Mouse (Mus musculus): ENCODE measurements around the gene Ubtf.

Ubtf gene

DNA sequence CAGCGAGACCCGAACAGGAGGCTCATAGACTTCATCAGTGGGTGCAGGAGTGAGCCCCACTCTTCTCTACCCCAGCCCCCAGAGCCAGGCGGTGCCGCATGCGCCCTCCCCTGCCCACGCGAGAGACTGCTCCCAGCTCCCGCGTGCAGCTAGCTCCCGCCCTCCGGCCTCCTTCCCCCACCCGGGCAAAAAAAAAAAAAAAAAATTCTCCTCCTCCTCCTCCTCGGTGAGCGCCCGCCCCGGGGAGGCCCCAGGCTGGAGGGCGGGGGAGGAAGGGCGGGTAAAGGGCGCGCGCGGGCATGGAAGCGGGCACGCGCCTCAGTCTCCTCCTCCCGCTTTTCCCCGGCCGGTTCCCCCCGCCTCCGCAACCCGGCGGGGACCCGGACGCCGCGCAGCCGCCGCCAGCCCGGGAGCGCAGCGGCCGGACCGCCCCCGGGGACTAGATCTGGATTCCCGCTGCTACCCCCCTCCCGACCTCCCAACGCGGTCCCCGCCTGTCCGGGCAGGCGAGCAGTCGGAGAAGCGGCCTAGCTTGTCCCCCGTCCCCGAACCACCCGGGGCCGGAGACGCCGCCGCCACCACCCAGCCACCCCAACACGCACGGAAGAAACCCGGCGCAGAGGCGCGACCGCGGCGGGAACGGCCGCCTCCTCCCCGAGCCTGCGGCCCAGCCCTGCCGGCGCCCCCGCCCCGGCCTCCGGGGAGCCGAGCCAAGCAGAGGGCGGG, 2.8 kb downstream of the Ubtf start:
- peak; percentile 89 for DNase-seq

GRCm38 (mm10) chr11:102315690-102316571, 3.6 kb downstream of the Ubtf start:
- DNase-seq = no peak

DNA sequence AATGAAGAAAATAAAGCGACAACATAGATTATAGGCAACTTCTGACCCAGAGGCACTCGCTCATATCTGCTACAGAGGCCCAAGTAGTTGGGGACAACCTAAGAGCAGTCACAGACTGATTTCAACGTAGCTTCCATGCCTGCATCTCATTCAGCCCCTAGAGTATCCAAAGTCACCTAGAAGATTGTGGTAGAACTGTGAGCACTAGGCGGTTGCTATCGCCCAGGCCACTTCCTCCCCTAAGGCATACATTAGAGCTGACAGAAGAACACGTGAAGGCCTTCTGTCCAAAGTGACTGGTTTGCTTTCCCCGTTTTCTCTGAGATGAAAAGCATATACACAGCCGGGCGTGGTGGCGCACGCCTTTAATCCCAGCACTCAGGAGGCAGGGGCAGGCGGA, 5.2 kb downstream of the Ubtf start:
- no peak for DNase-seq

- no peak for DNase-seq
These were observed 7.0 kb downstream of the Ubtf start for GRCm38 (mm10) chr11:102312586-102312985.

DNA sequence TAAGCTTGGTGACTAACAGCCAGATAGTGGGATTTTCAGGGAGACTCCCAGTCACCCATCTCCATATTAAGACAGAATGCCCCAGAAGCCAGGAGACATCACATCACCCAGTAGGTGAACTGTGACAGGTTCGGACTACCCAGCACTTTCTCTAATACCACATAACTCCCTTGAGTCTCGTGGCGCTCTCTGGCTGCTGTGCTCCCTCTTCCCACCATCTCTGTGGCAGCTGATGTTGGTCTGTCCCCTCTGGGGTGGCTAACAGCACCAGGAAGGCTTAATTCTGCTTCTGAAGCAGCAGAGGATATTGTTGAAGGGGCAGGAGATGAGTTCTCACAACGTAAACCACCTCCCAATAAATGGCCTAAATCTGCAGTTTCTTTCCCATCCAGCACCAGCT, 7.6 kb downstream of the Ubtf start:
- DNase-seq = no peak

GRCm38 (mm10) chr11:102310768-102311695, 8.5 kb downstream of the Ubtf start:
- no peak for DNase-seq

DNA sequence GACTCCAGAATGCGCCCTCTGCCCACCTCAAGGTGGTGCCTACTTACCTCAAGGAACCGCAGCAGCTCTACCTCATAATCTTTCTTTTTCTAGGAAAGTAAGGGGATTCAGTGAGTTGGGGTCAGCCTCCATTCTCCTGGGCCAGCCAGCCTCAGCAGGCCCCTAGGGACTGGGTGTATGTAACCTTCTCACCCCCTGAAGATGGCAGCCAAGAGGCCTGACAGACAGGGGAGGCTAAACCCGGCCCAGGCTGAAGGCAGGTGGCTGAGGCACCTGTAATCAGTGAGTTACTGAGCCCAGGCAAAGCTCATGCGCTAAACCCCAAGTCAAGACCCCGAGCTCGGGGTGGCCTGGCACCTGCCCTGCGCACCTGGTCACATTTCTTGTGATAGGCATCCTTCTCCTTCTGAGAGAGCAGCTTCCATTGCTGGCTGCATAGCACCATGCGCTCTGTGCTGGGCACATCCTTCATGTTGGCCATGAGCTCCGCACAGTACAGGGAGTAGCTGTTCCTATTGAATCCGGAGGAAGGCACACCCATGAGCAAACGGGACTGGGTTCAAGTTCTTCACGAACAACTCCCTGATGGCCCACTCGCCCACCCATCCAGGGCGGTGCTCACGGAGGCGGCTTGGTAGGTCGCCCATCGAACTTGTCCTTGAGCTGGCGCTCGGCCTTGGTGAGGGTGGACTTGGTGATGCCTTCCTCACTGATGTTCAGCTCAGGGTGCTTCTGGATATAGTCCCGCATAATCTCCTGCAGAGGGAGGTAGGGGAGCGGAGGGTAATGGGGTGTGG, 9.5 kb downstream of the Ubtf start:
- DNase-seq = no peak

- peak; percentile 97 for DNase-seq
These were observed 10.6 kb downstream of the Ubtf start for GRCm38 (mm10) chr11:102308979-102309378.

- no peak for DNase-seq
These were observed 11.4 kb downstream of the Ubtf start for GRCm38 (mm10) chr11:102308104-102308503.

DNA sequence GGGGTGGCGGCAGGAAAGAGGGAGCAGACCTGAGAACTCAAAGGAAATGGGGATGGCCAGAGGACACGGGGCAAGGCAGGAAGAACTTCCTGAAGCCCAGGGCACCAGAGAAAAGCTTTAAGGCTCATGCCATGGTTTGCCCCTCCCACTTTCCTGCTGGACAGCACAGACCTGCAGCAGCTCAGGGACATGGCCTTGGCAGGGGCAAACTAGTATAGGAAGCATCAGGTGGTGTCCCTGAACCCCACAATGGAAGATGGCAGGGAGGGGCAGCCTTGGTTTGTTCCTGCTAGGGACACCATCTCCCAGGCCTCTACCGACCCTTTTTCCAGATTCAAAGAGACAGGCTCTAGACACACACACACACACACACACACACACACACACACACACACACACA, 14.2 kb downstream of the Ubtf start:
- DNase-seq = no peak

DNA sequence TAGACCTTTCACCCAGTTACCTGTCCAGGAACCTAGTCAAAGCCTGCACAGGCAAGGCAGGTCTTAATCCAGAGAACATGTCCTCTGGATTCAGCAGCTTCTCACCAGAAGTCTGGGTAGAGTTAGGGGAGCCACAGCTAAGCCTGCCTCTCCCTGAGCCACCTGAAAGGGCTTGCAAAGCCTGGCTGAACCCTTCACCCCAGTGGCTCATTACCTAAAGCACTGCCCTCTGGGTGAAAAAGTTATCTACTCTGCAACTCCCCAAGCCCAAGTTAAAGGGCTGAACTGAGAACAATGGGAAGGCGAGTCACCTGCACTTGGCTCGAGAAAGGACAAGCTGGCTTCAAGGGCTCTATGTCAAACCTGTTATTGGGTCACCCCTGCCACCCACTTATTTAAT, 15.4 kb downstream of the Ubtf start:
- DNase-seq = no peak

- DNase-seq = no peak
These were observed 19.7 kb downstream of the Ubtf start for GRCm38 (mm10) chr11:102299839-102300238.

DNA sequence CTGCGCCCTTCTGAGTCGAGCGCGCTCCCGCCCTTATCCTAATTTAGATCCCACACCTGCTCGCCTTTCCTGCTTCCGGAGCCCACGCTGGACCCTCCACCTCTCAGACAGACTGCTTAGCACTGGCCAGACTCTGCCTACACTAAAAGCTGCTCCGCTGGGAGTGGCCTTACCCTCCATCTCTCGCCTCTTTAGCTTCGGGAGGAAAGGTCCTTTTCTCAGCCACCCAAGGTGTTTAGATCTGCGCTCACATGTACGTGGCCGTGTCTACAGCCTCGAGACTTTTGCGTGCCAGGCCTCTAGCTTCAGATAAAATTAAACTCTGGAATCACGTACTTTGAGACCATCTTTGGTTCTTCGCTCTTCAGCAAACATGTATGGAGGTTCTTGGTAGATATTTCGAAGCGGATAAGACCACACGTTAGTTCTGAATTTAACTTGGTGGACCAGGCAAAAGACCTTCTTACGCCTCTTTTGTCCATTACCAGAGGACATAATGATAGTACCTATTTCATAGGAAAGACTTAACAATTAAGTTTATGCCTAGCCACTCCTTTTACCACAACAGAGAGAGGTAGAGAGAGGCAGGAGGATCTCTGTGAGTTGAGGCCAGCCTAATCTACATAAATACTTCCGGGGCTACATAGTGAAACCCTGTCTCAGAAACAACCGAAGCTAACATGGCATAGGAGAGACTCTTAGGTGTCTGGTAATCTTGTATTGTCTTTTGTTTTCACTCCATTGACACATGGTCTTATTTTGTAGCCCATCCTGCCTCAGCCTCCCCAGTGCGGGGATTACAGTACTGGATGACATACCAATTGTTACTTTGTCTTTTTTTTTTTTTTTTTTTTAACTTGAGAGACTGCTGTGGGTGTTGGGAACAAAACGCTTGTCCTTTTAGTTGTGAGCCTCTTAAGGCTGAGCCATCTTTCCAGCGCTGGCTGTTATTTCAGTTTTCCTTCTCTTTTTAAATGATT, 21.7 kb downstream of the Ubtf start:
- no peak for DNase-seq

DNA sequence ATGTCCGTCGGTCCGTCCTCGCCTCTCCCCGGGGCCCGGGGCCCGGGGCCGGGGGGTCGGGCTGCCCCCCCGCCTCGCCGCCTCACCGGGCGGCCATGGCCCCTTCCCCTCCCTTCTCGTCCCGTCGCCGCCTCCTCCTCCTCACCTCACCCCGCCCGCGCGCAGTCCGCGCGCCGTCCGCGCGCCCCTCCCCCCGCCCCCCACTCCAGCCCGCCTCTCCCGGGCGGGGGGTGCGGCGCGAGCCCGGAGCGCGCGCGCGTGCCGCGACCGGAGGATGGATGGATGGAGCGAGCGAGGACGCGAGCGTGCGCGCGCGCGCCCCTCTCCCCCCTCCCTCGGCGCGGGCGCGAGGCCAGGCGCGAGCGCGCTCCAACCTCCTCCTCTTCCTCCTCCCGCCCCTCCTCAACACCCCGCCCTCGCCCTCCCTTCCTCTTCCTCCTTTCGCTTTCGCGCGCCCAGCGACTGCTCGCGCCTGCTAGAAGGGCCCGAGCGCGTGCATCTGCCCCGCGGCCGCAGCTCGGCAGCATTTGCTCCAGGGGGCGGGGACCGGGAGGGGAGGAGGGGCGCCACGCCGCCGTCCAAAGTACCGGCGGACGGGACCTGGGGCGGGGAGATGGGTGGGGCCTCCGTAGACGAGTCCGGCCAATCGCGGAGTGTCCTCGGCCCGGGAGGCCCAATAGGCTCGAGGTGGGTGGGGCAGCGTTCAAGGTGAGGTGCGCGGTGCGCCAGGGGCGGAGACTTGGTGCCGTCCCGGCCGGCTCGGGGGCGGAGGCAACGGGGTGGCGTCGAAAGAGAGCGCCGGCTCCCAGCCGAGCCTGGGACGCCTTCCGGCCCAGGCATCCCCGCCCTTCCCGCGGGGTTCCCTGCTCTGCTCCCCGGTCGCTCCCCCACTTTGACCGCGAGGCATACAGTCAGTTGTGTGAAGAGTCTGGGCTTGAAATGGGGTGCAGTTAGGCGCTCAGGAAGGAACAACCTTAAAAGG, 22.8 kb downstream of the Ubtf start, which contains the start of gene Atxn7l3:
Gene Atxn7l3, minus strand, starts transcription at position 141 of the 982 bp plus-strand sequence.
- peak; percentile 99 for DNase-seq

GRCm38 (mm10) chr11:102295598-102296471, 23.7 kb downstream of the Ubtf start:
- no peak for DNase-seq

DNA sequence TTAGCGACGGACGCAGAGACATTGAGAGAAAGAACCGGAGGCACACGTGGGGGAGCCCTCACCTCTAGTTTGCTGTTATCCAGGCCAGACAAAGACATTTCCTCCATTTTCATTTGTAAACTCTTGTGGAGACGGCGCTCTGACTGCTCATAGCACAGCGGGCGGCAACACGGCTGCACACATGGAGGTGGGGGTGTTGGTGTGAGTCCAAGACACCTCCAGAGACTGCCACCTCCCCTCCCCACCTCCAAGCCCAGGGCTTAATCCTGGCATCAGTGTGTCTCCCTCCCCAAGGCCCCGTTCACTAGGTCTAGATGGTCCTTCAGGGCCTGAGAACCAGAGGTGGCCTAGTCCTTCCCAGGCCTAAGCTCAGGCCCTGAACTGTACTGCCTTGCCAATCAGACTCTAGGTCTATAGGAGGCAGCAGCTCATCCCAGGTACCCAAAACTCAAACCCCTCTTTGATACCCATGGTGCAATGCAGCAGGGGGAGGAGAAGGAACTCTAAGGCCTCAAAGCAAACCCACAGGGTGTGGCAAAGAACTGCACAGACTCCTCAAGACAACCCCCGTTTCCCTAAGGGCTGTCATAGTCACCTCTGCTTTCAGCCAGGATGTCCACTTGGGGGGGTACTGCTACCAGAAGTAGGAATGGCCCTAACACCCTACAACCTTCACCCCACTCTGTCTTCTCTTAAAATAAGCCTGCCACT, 24.5 kb downstream of the Ubtf start:
- DNase-seq = no peak

- DNase-seq = no peak
These were observed 25.1 kb downstream of the Ubtf start for GRCm38 (mm10) chr11:102294416-102294815.

- no peak for DNase-seq
These were observed 25.6 kb downstream of the Ubtf start for GRCm38 (mm10) chr11:102293971-102294370.
